Mouse (Mus musculus): ENCODE measurements around the gene Slc22a3.

GRCm38 (mm10) chr17:12452862-12453531 lies 54.5 kb downstream of the Slc22a3 start:
- TF ChIP-seq CTCF (IDR thresholded peaks at IDR 0.05; ENCODE audit: extremely low read depth, insufficient read depth, low read length): no peak
- no peak for TF ChIP-seq POLR2A (IDR thresholded peaks at IDR 0.05; ENCODE audit: extremely low read depth, insufficient read depth, low read length)

Measured in cortical plate, adult 2 months (tissue).